Mouse (Mus musculus) thymus, adult 2 months (tissue): ENCODE results near the gene Tcfl5.

ENCODE experiments used
- CTCF ChIP-seq: fragments of 200-500 bp; IDR thresholded peaks from 2 replicates; pipeline ENCODE4 v1.5.1; 2012; ENCODE audit warnings: mild to moderate bottlenecking, control low read depth, low read length, moderate library complexity, borderline replicate concordance; ENCODE audit not compliant: control insufficient read depth, poor library complexity, insufficient read depth; ENCODE audit errors: extremely low read depth
- POLR2A ChIP-seq: fragments of 200-500 bp; IDR thresholded peaks from 2 replicates; pipeline ENCODE4 v1.6.1; 2012; ENCODE audit warnings: mild to moderate bottlenecking, low read length, control low read depth, moderate library complexity; ENCODE audit not compliant: control insufficient read depth, poor library complexity, insufficient read depth; ENCODE audit errors: extremely low read depth

GRCm38 (mm10) chr2:180654666-180655065 is 12.2 kb upstream of the Tcfl5 start:
- TF ChIP-seq CTCF (no peak), POLR2A (no peak)
